Mouse (Mus musculus): ENCODE data around the gene Rps26. TPM values are rescaled to one million over a fixed set of nuclear protein-coding genes. Genes with fewer than 3 reads are reported as not detected.
A peak's percentile ranks its signal among the peaks of the same experiment; 100 is the strongest.

Gene Rps26
- polyA plus RNA-seq, 1 experiment from 2014 or later, result 811 TPM

DNA sequence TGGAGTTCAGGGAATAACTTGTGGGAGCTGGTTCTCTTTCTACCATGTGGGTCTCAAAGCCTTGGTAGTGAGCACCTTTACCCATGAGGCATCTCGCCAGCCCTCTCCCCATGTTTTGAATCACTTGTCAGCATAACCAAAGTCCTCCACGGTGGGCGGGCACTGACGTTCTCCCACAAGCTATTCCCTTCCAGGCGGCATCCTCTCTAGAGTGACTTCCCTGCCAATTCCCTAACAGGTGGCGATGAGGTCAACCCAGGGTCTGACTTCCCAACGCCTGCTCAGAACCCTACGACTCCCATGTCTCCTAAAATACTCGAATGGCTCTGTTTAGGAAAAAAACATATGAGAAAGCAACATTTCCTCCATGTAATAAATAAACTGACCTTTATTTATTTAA is 31.3 kb upstream of the Rps26 start:
- Histone ChIP-seq H3K36me3 (ENCODE audit: control insufficient read depth, insufficient read depth, low read length) (no peaks in the 10 kb centered on the region), H3K27me3 (ENCODE audit: control insufficient read depth, insufficient read depth, low read length) (no peaks in the 10 kb centered on the region), H3K9me3 (ENCODE audit: control insufficient read depth, low read length) (no peaks in the 10 kb centered on the region), H3K9ac (ENCODE audit: low read length) (no peak overlapping the region), H3K4me2 (replicated peaks; ENCODE audit: low read depth) (no peak overlapping the region), H3K4me1 (replicated peaks; ENCODE audit: control insufficient read depth, insufficient read depth) (no peaks in the 10 kb centered on the region), H3K4me3 (ENCODE audit: low read depth, low read length) (no peak overlapping the region), H3K27ac (replicated peaks) (no peak overlapping the region)
- ATAC-seq (ENCODE audit: low FRiP score, low TSS enrichment) (no peak), DNase-seq (ENCODE audit: low spot score) (no peak)
- WGBS, result 46% methylated on average over 9 of the region's 9 CpGs
- TF ChIP-seq CTCF (IDR thresholded peaks at IDR 0.05; ENCODE audit: low read depth), result no peak
- no peak for TF ChIP-seq EP300 (optimal IDR thresholded peaks at IDR 0.05)

DNA sequence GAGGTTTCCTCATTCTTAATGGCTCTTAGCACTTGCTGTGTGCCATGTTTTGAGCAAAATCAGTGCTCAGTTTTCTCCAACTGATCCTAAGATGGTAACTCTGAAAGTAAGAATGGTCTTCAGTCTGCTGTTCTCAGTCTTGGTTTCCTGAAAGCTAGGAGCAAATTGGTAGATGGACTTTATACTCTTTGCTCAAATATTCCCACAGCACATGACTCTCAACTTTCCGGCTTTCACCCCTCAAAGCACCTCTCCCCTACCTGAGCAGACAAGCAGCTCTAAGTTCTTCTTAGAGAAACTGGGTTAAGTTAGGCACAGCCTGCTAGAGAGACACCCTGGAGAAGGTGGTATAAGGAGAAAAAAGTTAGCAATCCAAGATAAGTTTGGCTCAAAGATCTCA is 30.2 kb upstream of the Rps26 start:
- no peaks in the 10 kb centered on the region for H3K4me1 ChIP-seq (replicated peaks; ENCODE audit: control insufficient read depth, insufficient read depth)
- WGBS, result 64% methylated on average over 1 of the region's 1 CpGs

DNA sequence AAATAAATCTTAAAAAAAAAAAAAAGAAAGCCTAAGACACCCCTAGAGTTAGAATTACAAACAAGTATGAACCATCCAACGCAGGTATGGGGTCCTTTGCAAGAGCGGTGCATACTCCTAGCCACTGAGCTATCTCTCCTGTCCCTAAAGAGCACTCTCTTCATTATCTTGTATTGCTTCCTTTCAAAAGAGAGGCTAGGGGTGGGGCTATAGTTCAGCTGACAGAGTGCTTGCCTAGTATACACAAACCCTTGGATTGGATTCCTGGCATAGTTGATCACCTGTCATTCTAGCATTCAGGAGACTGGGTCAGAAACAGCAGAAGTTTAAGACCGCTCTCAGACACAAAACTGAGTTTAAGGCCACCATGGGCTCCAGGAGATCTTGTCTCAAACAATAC is 28.7 kb upstream of the Rps26 start:
- 40% methylated on average over 3 of the region's 3 CpGs for WGBS
- Histone ChIP-seq H3K4me3 (ENCODE audit: low read depth, low read length) (no peak overlapping the region), H3K4me2 (replicated peaks; ENCODE audit: low read depth) (no peak overlapping the region), H3K9me3 (ENCODE audit: control insufficient read depth, low read length) (no peaks in the 10 kb centered on the region), H3K27ac (replicated peaks) (no peak overlapping the region), H3K36me3 (ENCODE audit: control insufficient read depth, insufficient read depth, low read length) (no peaks in the 10 kb centered on the region), H3K9ac (ENCODE audit: low read length) (no peak overlapping the region), H3K27me3 (ENCODE audit: control insufficient read depth, insufficient read depth, low read length) (no peaks in the 10 kb centered on the region), H3K4me1 (replicated peaks; ENCODE audit: control insufficient read depth, insufficient read depth) (no peaks in the 10 kb centered on the region)
- TF ChIP-seq EP300 (optimal IDR thresholded peaks at IDR 0.05), result no peak
- no peak for TF ChIP-seq CTCF (IDR thresholded peaks at IDR 0.05; ENCODE audit: low read depth)
- peak; percentile 68; the same call in 1 of the 2 replicates for ATAC-seq (ENCODE audit: low FRiP score, low TSS enrichment)
- DNase-seq (ENCODE audit: low spot score), result no peak

More for the DNA sequence above, 30.2 kb upstream of the Rps26 start:
- no peak for ATAC-seq (ENCODE audit: low FRiP score, low TSS enrichment)
- Histone ChIP-seq H3K4me3 (ENCODE audit: low read depth, low read length) (no peak overlapping the region), H3K27ac (replicated peaks) (no peak overlapping the region), H3K4me2 (replicated peaks; ENCODE audit: low read depth) (no peak overlapping the region), H3K9ac (ENCODE audit: low read length) (no peak overlapping the region), H3K9me3 (ENCODE audit: control insufficient read depth, low read length) (no peaks in the 10 kb centered on the region), H3K36me3 (ENCODE audit: control insufficient read depth, insufficient read depth, low read length) (no peaks in the 10 kb centered on the region), H3K27me3 (ENCODE audit: control insufficient read depth, insufficient read depth, low read length) (no peaks in the 10 kb centered on the region)
- no peak for DNase-seq (ENCODE audit: low spot score)
- TF ChIP-seq CTCF (IDR thresholded peaks at IDR 0.05; ENCODE audit: low read depth) (no peak), EP300 (optimal IDR thresholded peaks at IDR 0.05) (no peak)

DNA sequence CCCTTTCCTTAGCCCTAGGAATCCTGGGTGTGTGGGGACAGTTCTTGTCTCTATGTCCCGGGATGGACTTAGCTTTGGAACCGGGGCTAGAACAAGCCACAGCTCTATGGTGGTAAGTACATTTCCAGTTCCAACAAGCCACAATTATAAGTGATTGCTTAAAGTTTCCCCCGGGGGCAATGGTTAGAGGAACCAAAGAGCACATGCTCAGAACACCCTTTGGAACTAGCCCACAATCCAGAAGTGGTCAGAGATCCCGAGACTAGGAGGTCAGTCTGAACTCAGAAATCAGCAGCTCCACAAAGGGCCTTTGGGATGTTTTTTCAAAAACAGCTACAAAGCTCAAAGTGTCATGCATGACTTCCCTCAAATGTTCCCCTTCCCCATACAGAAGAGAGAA is 27.3 kb upstream of the Rps26 start:
- H3K36me3 ChIP-seq (ENCODE audit: control insufficient read depth, insufficient read depth, low read length), result no peaks in the 10 kb centered on the region
- no peak overlapping the region for H3K4me2 ChIP-seq (replicated peaks; ENCODE audit: low read depth)
- DNase-seq (ENCODE audit: low spot score) (no peak), ATAC-seq (ENCODE audit: low FRiP score, low TSS enrichment) (no peak)
- H3K27ac ChIP-seq (replicated peaks), result no peak overlapping the region
- H3K4me1 ChIP-seq (replicated peaks; ENCODE audit: control insufficient read depth, insufficient read depth), result no peaks in the 10 kb centered on the region
- no peak for TF ChIP-seq CTCF (IDR thresholded peaks at IDR 0.05; ENCODE audit: low read depth)
- no peak for TF ChIP-seq EP300 (optimal IDR thresholded peaks at IDR 0.05)
- no peaks in the 10 kb centered on the region for H3K9me3 ChIP-seq (ENCODE audit: control insufficient read depth, low read length)
- H3K4me3 ChIP-seq (ENCODE audit: low read depth, low read length), result no peak overlapping the region
- no peak overlapping the region for H3K9ac ChIP-seq (ENCODE audit: low read length)
- H3K27me3 ChIP-seq (ENCODE audit: control insufficient read depth, insufficient read depth, low read length), result no peaks in the 10 kb centered on the region
- WGBS, result 72% methylated on average over 4 of the region's 4 CpGs

DNA sequence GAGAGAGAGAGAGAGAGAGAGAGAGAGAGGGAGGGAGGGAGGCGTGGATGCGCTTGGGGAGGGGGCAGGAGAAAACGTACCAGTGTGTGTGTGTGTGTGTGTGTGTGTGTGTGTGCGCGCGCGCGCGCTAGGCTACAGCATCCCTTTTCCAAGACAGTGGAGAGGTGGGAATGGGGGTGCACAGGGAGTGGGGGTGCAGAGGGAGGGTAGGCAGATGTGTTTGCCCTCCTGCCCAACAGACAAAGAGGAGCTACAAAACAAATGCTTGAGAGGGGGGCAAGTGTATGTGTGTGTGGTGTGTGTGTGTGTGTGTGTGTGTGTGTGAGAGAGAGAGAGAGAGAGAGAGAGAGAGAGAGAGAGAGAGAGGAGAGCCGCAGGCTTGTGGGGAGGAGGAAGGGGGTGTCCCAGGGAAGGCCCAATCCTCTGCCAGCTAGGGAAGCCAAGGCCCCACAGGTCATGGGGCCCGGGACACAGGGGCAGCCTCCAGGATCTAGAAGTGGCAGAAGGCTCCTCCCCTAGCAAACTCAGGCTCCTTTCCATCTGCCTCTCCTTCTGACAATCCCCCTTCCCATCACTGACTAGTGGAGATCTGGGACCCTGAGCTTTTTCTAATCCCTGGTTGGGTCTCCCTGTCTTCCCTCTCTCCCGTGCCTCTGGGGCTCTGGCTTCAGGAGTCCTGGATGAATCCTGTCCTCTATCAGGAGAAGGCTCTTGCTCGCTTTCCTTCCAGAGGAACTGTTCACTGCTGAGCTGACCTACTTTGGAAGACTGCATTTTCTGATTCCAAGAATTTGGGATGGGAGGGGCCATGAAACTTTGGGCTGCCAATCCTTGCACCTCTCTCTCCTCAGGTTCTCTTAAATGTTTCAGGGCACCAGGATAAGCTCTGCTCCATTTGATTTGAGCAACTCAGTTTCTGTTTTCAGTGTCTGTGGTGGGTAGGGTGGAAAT is 19.9 kb upstream of the Rps26 start:
- H3K4me2 ChIP-seq (replicated peaks; ENCODE audit: low read depth), result peak overlapping the region; percentile 65
- no peak for TF ChIP-seq CTCF (IDR thresholded peaks at IDR 0.05; ENCODE audit: low read depth)
- no peak for TF ChIP-seq EP300 (optimal IDR thresholded peaks at IDR 0.05)
- H3K4me3 ChIP-seq (ENCODE audit: low read depth, low read length), result peak overlapping the region; percentile 43
- no peaks in the 10 kb centered on the region for H3K27me3 ChIP-seq (ENCODE audit: control insufficient read depth, insufficient read depth, low read length)
- H3K36me3 ChIP-seq (ENCODE audit: control insufficient read depth, insufficient read depth, low read length), result no peaks in the 10 kb centered on the region
- peak overlapping the region; percentile 77 for H3K27ac ChIP-seq (replicated peaks)
- WGBS, result 6% methylated on average over 8 of the region's 13 CpGs
- no peaks in the 10 kb centered on the region for H3K9me3 ChIP-seq (ENCODE audit: control insufficient read depth, low read length)
- peak; percentile 63 for DNase-seq (ENCODE audit: low spot score)
- peak; percentile 74 for ATAC-seq (ENCODE audit: low FRiP score, low TSS enrichment)
- H3K9ac ChIP-seq (ENCODE audit: low read length), result 0 out of 2 replicates have a peak overlapping the region, but pooled peaks have one; percentile 43
- H3K4me1 ChIP-seq (replicated peaks; ENCODE audit: control insufficient read depth, insufficient read depth), result peaks cover 4% of the 10 kb centered on the region; the same call in 1 of the 2 replicates
